Mouse (Mus musculus) forebrain, embryonic 14.5 days (tissue): ENCODE data around the gene Fam19a1. TPM values are rescaled to one million over a fixed set of nuclear protein-coding genes. Genes with fewer than 3 reads are reported as not detected.

Experiments
- ATAC-seq: fragments of 200-750 bp; cut with Nextera tagmentation; 2 replicates; pipeline ENCODE4 v1.8.0; 2017; ENCODE audit warnings: mild to moderate bottlenecking, moderate library complexity
- DNase-seq: peaks from one replicate; pipeline ENCODE4 v3.0.0-alpha.2; 2015; ENCODE audit warnings: low spot score
- H3K27ac ChIP-seq: fragments of 300-500 bp; sonication (generic); 2 replicates; pipeline ENCODE4 v1.5.1; 2014; ENCODE audit warnings: low read depth, mild to moderate bottlenecking, control low read depth, low read length, moderate library complexity
- H3K27me3 ChIP-seq: fragments of 300-500 bp; sonication (generic); replicated peaks from 2 replicates; pipeline ENCODE4 v1.6.1; 2014; ENCODE audit warnings: low read length, control low read depth, mixed read lengths; ENCODE audit not compliant: control insufficient read depth, insufficient read depth
- H3K36me3 ChIP-seq: fragments of 300-500 bp; sonication (generic); 2 replicates; pipeline ENCODE4 v1.6.1; 2014; ENCODE audit warnings: low read length, control low read depth; ENCODE audit not compliant: control insufficient read depth, insufficient read depth
- H3K4me1 ChIP-seq: fragments of 300-500 bp; sonication (generic); 2 replicates; pipeline ENCODE4 v1.6.1; 2014; ENCODE audit warnings: antibody characterized with exemption, low read length, control low read depth; ENCODE audit not compliant: control insufficient read depth, insufficient read depth
- H3K4me2 ChIP-seq: fragments of 300-500 bp; sonication (generic); 2 replicates; pipeline ENCODE4 v1.6.1; 2014; ENCODE audit warnings: mild to moderate bottlenecking, control low read depth, low read length
- H3K4me3 ChIP-seq: fragments of 300-500 bp; sonication (generic); 2 replicates; pipeline ENCODE4 v1.5.1; 2014; ENCODE audit warnings: low read depth, low read length, control low read depth
- H3K9ac ChIP-seq: fragments of 300-500 bp; sonication (generic); 2 replicates; pipeline ENCODE4 v1.6.1; 2014; ENCODE audit warnings: mild to moderate bottlenecking, low read length, control low read depth, moderate library complexity
- H3K9me3 ChIP-seq: fragments of 300-500 bp; sonication (generic); replicated peaks from 2 replicates; pipeline ENCODE4 v1.6.1; 2016; ENCODE audit warnings: low read length, control low read depth, mixed read lengths; ENCODE audit not compliant: control insufficient read depth
- WGBS: fragments of 180-500 bp; shearing (Covaris S2); extraction: QIAGEN DNeasy Blood & Tissue Kit; methylation state at CpG from one replicate; pipeline ENCODE4 v1.1.7; 2014; 5-methylcytosine and 5-hydroxymethylcytosine counted together
- polyA plus RNA-seq: library from polyadenylated mRNA; unstranded; fragments of >200 nt; fragmentation: Nextera tagmentation; extraction: Ambion mirVana; gene quantifications from 2 replicates; pipeline ENCODE4 v1.2.1, GENCODE M21; 2014

Gene Fam19a1
- polyA plus RNA-seq, 1 experiment from 2014 or later: 8.2 TPM

DNA sequence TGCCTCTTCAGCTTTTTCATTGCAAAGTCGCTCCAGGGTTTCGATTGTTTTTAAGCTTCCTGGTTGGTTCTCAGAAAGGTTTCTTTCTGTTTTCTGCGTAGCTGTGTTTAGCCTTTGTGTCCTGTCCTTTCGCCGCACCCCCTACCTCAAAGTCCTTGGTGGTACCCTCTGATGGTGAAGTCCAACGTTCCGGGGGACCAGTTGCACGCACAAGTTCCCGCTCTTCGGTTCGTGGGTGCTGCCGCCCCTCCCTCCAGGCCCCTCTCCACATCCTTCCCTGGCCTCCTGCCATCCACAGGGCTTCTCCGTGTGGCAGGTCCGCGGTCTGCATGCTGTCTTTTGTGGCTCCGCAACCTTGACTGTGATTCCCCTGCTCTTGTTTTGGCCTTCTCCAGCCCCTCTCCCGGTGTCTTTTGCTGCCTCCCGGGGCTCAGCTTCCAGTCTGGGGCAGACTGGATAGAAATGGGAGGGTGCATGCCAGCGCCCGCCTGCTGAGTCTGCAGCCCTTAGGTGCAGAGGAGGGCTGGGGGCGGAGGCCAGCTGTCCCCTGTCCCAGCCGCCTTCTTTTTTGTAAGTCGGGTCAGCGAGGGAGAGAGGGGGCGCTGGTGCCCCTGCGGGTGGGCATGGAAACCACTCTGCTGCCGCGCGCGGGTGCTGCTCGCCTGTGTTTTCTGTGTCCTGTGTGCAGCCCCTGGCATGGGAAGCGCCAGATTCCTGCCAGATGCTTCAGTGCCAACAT is 3.7 kb downstream of the Fam19a1 start:
- 0 out of 2 replicates have a peak, but pooled peaks cover 5% of the 10 kb centered on the region for H3K27me3 ChIP-seq
- no peak overlapping the region for H3K27ac ChIP-seq
- H3K4me1 ChIP-seq: peaks cover 7% of the 10 kb centered on the region; the same call in 1 of the 2 replicates
- peak; percentile 81 for ATAC-seq
- H3K36me3 ChIP-seq: no peaks in the 10 kb centered on the region
- H3K9ac ChIP-seq: peak overlapping the region; percentile 71
- DNase-seq: peak; percentile 69
- 0% methylated on average over 32 of the region's 32 CpGs for WGBS
- no peaks in the 10 kb centered on the region for H3K9me3 ChIP-seq
- H3K4me2 ChIP-seq: peak overlapping the region; percentile 98
- peak overlapping the region; percentile 52 for H3K4me3 ChIP-seq

DNA sequence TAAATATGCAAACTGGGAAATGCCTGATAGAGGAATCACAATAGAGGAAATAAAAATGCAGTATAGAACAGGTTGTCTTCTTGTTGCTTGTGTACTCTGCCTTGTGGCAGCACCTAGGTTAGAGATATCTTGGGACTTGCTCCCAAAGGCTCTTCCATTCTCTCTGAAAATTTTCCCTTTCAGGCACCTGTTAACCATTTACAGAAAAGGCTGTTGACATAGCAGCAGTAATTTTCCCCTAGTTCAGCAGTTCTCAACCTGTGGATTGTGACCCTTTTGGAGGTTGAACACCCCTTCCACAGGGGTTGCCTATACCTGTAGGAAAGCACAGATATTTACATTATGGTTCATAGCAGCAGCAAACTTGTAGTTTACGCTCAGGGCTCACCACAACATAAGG is 30.4 kb downstream of the Fam19a1 start:
- Histone ChIP-seq H3K4me1 (no peaks in the 10 kb centered on the region), H3K36me3 (no peaks in the 10 kb centered on the region), H3K27ac (no peak overlapping the region), H3K9me3 (no peaks in the 10 kb centered on the region), H3K4me3 (no peak overlapping the region), H3K27me3 (no peaks in the 10 kb centered on the region), H3K9ac (no peak overlapping the region), H3K4me2 (no peak overlapping the region)
- WGBS: 93% methylated on average over 1 of the region's 1 CpGs
- DNase-seq (no peak), ATAC-seq (no peak)

DNA sequence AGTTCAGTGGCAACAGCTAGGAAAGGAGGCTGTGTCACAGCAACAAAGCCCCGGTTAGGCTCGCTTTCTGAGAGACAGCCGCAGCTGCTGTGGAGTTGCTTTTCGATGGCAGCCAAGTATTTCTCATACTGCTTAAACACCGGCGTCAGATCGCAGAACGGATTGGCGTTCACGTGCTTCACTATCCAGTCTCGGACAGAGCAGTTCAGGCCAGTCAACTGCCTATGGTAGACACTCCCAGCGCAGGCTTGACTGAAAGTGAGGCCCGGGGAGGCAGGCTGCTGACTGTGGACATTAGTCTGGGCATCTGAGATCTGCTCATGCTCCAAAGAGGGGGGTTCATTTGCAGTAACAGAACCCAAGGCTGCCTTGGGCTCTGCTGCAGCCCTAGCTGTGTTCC is 52.4 kb downstream of the Fam19a1 start:
- no peak for ATAC-seq

DNA sequence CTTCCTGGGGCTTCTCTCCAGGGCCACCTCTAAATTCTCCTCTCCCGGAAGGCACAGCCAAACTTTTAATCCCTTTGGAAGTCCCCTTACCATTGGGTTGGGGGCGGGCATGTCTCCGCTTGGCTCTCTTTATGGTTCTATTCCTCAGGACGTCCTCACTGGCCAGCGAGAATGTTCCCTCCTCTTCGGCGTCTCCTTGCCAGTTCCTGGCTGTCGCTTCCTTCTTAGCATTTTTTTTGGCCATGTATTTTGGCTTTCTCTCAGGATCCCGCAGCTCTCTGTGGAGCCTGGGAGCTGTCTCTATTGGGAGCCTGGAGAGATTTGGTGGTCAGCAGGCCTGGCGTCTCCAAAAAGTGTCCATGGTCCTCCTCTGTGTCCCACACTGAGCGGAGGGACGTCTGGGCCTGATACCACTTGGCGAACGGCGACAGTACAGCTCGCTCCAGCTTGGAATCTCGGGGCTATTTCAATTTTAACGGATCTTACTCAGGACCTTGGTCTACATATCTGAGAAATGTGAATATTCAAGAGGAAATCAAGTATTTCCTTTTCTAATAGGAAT is 52.9 kb downstream of the Fam19a1 start, which contains the start of gene 1700123L14Rik:
Gene 1700123L14Rik, minus strand, starts transcription at position 426 of the 562 bp plus-strand sequence.
- no peaks in the 10 kb centered on the region for H3K36me3 ChIP-seq
- H3K27ac ChIP-seq: no peak within 1 kb of the TSS
- H3K9ac ChIP-seq: no peak within 1 kb of the TSS
- no peak within 1 kb of the TSS for H3K4me3 ChIP-seq
- H3K4me2 ChIP-seq: no peak within 1 kb of the TSS
- no peaks in the 10 kb centered on the region for H3K4me1 ChIP-seq
- ATAC-seq: no peak
- no peaks in the 10 kb centered on the region for H3K27me3 ChIP-seq
- WGBS: 85% methylated on average over 18 of the region's 18 CpGs
- no peak for DNase-seq
- H3K9me3 ChIP-seq: no peaks in the 10 kb centered on the region

More for the DNA sequence above, 52.4 kb downstream of the Fam19a1 start:
- Histone ChIP-seq H3K27ac (no peak overlapping the region), H3K9ac (no peak overlapping the region), H3K4me1 (no peaks in the 10 kb centered on the region), H3K27me3 (no peaks in the 10 kb centered on the region), H3K4me3 (no peak overlapping the region), H3K36me3 (no peaks in the 10 kb centered on the region), H3K9me3 (no peaks in the 10 kb centered on the region), H3K4me2 (no peak overlapping the region)
- 94% methylated on average over 13 of the region's 13 CpGs for WGBS
- no peak for DNase-seq

DNA sequence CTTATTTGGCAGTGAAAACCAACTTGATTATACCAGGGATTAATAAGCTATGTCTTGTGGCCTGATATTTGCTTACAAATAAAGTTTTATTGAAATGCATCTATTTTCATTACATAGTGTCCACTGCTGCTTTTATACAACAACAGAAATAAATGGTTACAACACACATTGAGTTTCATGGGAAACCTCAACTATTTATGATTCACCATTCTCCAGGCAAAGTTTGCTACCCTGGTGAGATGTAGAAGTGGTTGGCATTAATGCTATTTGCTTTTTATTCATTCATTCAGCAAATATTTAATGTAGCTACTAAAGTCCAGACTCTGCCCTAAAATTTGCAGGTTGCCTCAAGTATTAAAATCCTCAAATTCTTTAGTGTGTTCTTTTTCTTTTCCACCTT is 54.1 kb downstream of the Fam19a1 start:
- Histone ChIP-seq H3K9me3 (no peaks in the 10 kb centered on the region), H3K27me3 (no peaks in the 10 kb centered on the region), H3K4me1 (no peaks in the 10 kb centered on the region), H3K9ac (no peak overlapping the region), H3K27ac (no peak overlapping the region), H3K4me3 (no peak overlapping the region), H3K4me2 (no peak overlapping the region), H3K36me3 (no peaks in the 10 kb centered on the region)
- DNase-seq (no peak), ATAC-seq (no peak)

DNA sequence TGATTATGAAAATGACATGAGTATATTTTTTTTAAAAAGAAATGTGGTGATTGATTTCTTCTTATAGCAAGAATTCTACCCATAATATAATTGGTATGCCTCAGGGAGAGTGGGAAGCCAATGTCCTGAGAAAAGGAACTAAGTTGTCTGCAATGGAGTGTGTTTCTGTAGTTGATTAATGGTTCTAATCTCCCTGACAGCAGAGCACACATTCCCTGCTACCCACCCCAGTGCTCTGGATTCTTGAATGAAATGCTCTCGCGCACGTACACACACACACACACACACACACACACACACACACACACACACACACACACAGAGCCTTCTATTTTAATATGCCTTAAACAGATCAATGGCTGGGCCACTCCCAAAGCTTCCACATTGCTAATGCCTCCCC is 60.7 kb downstream of the Fam19a1 start:
- no peaks in the 10 kb centered on the region for H3K36me3 ChIP-seq
- H3K4me2 ChIP-seq: no peak overlapping the region
- no peaks in the 10 kb centered on the region for H3K4me1 ChIP-seq
- no peak overlapping the region for H3K27ac ChIP-seq
- no peak overlapping the region for H3K4me3 ChIP-seq
- DNase-seq (no peak), ATAC-seq (no peak)
- no peaks in the 10 kb centered on the region for H3K27me3 ChIP-seq
- no peaks in the 10 kb centered on the region for H3K9me3 ChIP-seq
- WGBS: 92% methylated on average over 3 of the region's 3 CpGs
- no peak overlapping the region for H3K9ac ChIP-seq

DNA sequence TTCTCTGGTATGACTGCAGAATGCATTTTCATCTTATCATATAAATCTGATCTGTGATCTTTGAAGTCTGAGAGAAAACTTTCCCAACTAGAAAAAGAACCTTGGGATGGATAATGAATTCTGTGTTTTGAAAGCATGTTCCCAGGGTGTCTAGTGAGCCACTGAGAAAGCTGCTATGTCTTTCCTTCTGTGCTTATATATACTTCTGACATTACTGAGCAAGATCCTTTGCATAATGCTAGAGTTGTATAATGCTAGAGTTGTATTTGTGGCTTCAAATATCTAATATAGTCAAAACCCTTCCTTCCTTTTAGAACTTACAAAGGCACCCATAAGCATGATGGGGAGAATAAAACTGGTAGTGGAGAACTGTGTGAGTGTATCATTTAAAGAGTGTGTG is 65.6 kb downstream of the Fam19a1 start:
- H3K9me3 ChIP-seq: no peaks in the 10 kb centered on the region
- DNase-seq (no peak), ATAC-seq (no peak)
- H3K27me3 ChIP-seq: peaks cover 13% of the 10 kb centered on the region; the same call in 1 of the 2 replicates
- H3K4me3 ChIP-seq: no peak overlapping the region
- no peak overlapping the region for H3K27ac ChIP-seq
- H3K4me2 ChIP-seq: no peak overlapping the region
- H3K4me1 ChIP-seq: no peaks in the 10 kb centered on the region
- H3K36me3 ChIP-seq: no peaks in the 10 kb centered on the region
- H3K9ac ChIP-seq: no peak overlapping the region

DNA sequence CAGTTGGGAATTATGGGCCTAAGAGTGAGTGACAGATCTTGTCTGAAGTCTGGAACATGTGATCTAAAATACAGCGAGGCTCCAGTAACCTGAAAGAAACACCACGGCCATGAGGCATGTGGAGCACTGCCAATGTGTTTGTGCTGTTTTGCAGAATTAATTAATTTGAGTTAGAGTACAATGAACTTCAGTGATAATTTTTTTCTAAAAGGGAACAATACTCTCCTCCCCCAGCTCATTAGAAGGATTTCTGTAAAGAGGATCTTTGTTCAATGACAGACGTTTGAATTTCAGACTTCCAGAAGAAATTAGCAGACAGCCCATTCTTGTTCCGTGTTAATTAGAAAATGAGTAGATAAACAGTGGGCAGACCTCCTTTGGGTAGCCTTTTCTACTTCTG is 70.4 kb downstream of the Fam19a1 start:
- DNase-seq: peak; percentile 73
- peak; percentile 37; the same call in 1 of the 2 replicates for ATAC-seq
- H3K9ac ChIP-seq: no peak overlapping the region
- WGBS: 6% methylated on average over 4 of the region's 4 CpGs
- H3K27me3 ChIP-seq: peaks cover 23% of the 10 kb centered on the region; the same call in 1 of the 2 replicates
- H3K36me3 ChIP-seq: no peaks in the 10 kb centered on the region
- no peaks in the 10 kb centered on the region for H3K4me1 ChIP-seq
- H3K9me3 ChIP-seq: no peaks in the 10 kb centered on the region
- no peak overlapping the region for H3K4me3 ChIP-seq
- no peak overlapping the region for H3K27ac ChIP-seq
- H3K4me2 ChIP-seq: no peak overlapping the region

DNA sequence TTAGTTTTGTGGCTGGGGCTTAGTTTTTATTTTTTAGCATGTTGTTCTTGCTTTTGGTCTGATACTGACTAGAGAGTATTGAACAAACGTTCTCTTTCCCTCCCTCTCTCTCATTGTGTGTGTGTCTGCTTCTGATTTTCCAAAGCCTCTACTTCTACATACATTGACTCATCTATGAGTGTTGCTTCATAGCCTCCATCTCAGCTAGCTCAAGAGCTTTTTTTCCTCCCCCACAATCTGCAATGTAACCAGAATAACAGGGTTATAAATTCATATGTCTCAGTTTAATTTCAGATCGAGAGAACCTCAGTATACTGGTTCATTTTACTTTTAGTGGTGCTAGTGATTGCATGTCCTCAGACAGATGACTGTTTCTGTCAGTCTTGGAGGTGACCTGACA is 73.6 kb downstream of the Fam19a1 start:
- H3K9ac ChIP-seq: no peak overlapping the region
- no peaks in the 10 kb centered on the region for H3K36me3 ChIP-seq
- no peaks in the 10 kb centered on the region for H3K9me3 ChIP-seq
- 83% methylated on average over 2 of the region's 2 CpGs for WGBS
- H3K4me3 ChIP-seq: no peak overlapping the region
- no peak overlapping the region for H3K27ac ChIP-seq
- no peak overlapping the region for H3K4me2 ChIP-seq
- no peak for ATAC-seq
- H3K4me1 ChIP-seq: no peaks in the 10 kb centered on the region
- no peak for DNase-seq
- peaks cover 16% of the 10 kb centered on the region; the same call in 1 of the 2 replicates for H3K27me3 ChIP-seq
